Mouse (Mus musculus): ENCODE data around the gene Ncapg. TPM values are rescaled to one million over a fixed set of nuclear protein-coding genes. Genes with fewer than 3 reads are reported as not detected.

Gene Ncapg
- polyA plus RNA-seq, 1 experiment from 2014 or later = 40.5 TPM

- no peaks in the 10 kb centered on the region for H3K27me3 ChIP-seq (replicated peaks)
- WGBS = under 1% methylated on average over 27 of the region's 27 CpGs
- ATAC-seq (ENCODE audit: low FRiP score, low read depth) = peak; percentile 72
- H3K9me3 ChIP-seq = no peaks in the 10 kb centered on the region
- no peaks in the 10 kb centered on the region for H3K36me3 ChIP-seq
- H3K27ac ChIP-seq = peak overlapping the region; percentile 64; the same call in 1 of the 2 replicates
- H3K9ac ChIP-seq = peak overlapping the region; percentile 78
- H3K4me2 ChIP-seq (replicated peaks) = peak overlapping the region; percentile 98
- H3K4me3 ChIP-seq = peak overlapping the region; percentile 61
- H3K4me1 ChIP-seq = peaks cover 4% of the 10 kb centered on the region; the same call in 1 of the 2 replicates
Observed at GRCm38 (mm10) chr5:45669234-45669597, 503 bp upstream of the Ncapg start.

- Histone ChIP-seq H3K27ac (0 out of 2 replicates have a peak overlapping the region, but pooled peaks have one; percentile 16), H3K4me2 (replicated peaks) (peak overlapping the region; percentile 98), H3K9me3 (no peaks in the 10 kb centered on the region), H3K4me1 (peaks cover 4% of the 10 kb centered on the region; the same call in 1 of the 2 replicates), H3K27me3 (replicated peaks) (no peaks in the 10 kb centered on the region), H3K9ac (peak overlapping the region; percentile 71), H3K4me3 (peak overlapping the region; percentile 61), H3K36me3 (0 out of 2 replicates have a peak, but pooled peaks cover 4% of the 10 kb centered on the region)
- ATAC-seq (ENCODE audit: low FRiP score, low read depth) = no peak
- WGBS = under 1% methylated on average over 13 of the region's 13 CpGs
Observed at GRCm38 (mm10) chr5:45670280-45670670, 556 bp downstream of the Ncapg start.

DNA sequence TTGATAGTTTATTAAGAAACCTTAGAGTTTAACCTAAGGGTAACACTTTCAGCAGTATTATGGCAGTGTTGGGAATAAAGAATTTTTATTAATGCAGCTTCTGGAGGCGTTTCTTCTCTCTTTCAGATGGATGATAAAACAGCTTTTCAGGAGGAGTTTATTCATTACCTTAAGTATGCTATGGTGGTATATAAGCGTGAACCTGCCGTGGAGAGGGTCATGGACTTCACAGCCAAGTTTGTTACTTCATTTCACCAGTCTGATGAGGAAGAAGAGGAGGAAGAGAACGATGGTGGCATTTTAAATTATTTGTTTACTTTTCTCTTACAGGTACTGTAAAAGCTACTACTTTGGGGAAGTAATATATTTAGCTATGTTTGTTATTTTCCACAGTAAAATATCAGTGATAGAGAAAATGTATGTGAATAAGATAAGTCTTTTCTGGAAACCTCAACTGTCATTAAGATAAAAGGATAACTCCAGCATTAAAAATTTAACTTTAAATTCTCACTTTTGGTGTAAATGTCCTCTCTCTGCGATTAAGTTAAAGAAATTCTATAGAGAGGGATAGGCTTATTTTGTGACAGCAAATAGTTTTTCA is 1.3 kb downstream of the Ncapg start:
- peaks cover 4% of the 10 kb centered on the region; the same call in 1 of the 2 replicates for H3K4me1 ChIP-seq
- H3K4me3 ChIP-seq = no peak overlapping the region
- H3K9ac ChIP-seq = 0 out of 2 replicates have a peak overlapping the region, but pooled peaks have one; percentile 71
- no peaks in the 10 kb centered on the region for H3K9me3 ChIP-seq
- no peak for ATAC-seq (ENCODE audit: low FRiP score, low read depth)
- 0 out of 2 replicates have a peak, but pooled peaks cover 4% of the 10 kb centered on the region for H3K36me3 ChIP-seq
- H3K27ac ChIP-seq = no peak overlapping the region
- H3K4me2 ChIP-seq (replicated peaks) = peak overlapping the region; percentile 98
- no peaks in the 10 kb centered on the region for H3K27me3 ChIP-seq (replicated peaks)
- 52% methylated on average over 5 of the region's 5 CpGs for WGBS

DNA sequence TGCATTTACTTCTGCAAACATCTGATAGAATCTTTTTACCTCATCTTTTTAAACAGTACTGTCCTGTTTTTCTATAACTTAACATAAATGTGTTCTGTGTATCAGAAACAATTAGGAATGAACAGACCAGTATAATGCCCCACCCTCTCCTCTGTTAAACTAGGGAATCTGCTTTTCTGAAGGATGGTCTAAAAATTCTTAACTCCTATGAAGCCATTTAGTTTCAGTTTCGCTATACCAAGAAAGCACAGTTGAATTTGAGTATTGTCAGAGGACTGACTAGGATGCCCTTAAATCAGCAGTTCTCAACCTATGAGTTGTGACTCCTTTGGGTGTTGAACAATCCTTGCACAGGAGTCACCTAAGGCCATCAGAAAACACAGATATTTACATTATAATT is 5.3 kb downstream of the Ncapg start:
- no peaks in the 10 kb centered on the region for H3K9me3 ChIP-seq
- ATAC-seq (ENCODE audit: low FRiP score, low read depth) = no peak
- H3K4me2 ChIP-seq (replicated peaks) = no peak overlapping the region
- H3K4me1 ChIP-seq = no peaks in the 10 kb centered on the region
- H3K36me3 ChIP-seq = 0 out of 2 replicates have a peak, but pooled peaks cover 7% of the 10 kb centered on the region
- H3K27ac ChIP-seq = no peak overlapping the region
- H3K4me3 ChIP-seq = no peak overlapping the region
- 100% methylated on average over 1 of the region's 1 CpGs for WGBS
- H3K27me3 ChIP-seq (replicated peaks) = no peaks in the 10 kb centered on the region
- no peak overlapping the region for H3K9ac ChIP-seq

DNA sequence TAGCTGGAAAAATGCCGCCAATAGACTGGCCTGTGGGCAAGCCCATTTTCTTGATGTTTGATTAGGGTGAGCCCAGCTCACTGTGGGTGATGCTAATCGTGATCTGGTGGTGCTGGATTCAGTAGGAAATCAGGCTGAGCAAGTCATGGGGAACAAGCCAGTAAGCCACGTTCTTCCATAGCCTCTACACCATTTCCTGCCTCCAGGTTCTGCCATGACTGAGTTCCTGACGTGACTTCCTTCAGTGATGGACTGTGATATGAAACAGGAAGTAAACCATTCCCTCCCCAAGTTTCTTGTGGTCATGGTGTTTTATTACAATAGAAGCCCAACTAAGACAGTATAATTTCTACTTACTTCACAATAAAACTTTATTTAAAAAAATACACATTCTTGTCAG is 7.9 kb downstream of the Ncapg start:
- Histone ChIP-seq H3K27ac (no peak overlapping the region), H3K4me1 (no peaks in the 10 kb centered on the region), H3K4me3 (no peak overlapping the region), H3K27me3 (replicated peaks) (no peaks in the 10 kb centered on the region), H3K9ac (no peak overlapping the region), H3K4me2 (replicated peaks) (no peak overlapping the region), H3K9me3 (no peaks in the 10 kb centered on the region), H3K36me3 (0 out of 2 replicates have a peak, but pooled peaks cover 7% of the 10 kb centered on the region)
- ATAC-seq (ENCODE audit: low FRiP score, low read depth) = no peak
- WGBS = 87% methylated on average over 4 of the region's 4 CpGs

DNA sequence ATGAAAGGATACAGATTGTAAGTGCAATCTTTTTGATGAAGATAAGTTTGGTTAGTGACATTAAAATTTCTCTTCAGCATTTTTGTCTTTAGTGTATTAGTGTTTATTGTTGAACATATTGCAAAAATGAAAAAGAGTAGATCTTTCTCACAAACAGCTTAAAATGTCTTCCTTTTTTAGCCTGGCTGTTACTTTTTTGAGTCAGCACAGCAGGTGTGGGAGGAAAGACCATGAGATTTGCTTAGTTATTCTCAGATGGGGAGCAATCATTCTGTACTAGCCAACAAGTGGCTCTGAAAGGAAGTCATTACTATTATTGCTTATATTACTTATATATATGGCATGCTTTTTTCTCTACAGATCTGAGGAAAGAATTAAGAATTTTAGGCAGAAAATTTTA is 10.2 kb downstream of the Ncapg start:
- H3K36me3 ChIP-seq = peaks cover 14% of the 10 kb centered on the region
- no peak overlapping the region for H3K4me3 ChIP-seq
- no peak for ATAC-seq (ENCODE audit: low FRiP score, low read depth)
- H3K4me2 ChIP-seq (replicated peaks) = no peak overlapping the region
- H3K9me3 ChIP-seq = no peaks in the 10 kb centered on the region
- no peaks in the 10 kb centered on the region for H3K27me3 ChIP-seq (replicated peaks)
- no peak overlapping the region for H3K27ac ChIP-seq
- no peak overlapping the region for H3K9ac ChIP-seq
- no peaks in the 10 kb centered on the region for H3K4me1 ChIP-seq

DNA sequence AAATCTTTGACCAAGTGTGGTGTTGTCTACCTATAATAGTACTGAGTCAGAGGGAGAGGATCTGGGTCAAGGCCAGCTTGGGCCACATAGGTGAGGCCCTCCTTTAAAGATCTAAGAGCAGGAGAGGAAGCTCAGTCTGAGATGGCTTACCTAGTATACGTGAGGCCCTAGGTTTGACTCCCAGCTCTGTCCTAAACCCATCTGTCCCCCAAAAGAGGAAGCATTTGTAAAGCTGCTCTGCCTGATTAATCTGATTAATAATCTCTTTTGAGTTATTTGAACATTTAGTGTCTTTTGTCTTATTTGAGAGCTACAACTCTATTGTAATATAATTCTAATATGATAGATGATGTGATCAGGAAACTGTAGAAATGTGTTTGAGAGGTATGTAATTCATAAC is 13.7 kb downstream of the Ncapg start:
- Histone ChIP-seq H3K9ac (no peak overlapping the region), H3K4me1 (no peaks in the 10 kb centered on the region), H3K9me3 (no peaks in the 10 kb centered on the region), H3K36me3 (peaks cover 7% of the 10 kb centered on the region), H3K4me2 (replicated peaks) (no peak overlapping the region), H3K27me3 (replicated peaks) (no peaks in the 10 kb centered on the region), H3K27ac (no peak overlapping the region), H3K4me3 (no peak overlapping the region)
- WGBS = 94% methylated on average over 1 of the region's 1 CpGs
- ATAC-seq (ENCODE audit: low FRiP score, low read depth) = no peak

DNA sequence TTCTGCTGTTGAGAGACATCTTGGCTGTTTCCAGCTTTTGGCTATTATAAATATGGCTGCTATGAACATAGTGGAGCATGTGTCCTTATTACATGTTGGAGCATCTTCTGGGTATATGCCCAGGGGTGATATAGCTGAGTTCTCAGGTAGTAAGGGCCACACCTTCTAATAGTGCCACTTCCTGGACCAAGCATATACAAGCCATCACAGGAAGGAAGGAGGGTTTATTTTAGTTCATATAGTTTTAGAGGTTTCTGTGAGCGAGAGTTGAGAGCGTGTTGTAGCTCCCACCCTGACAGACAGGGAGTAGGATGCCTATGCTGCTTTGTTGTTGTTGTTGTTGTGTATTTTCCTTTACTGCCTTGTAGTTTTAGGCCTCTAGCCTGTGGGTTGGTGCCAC is 15.5 kb downstream of the Ncapg start:
- ATAC-seq (ENCODE audit: low FRiP score, low read depth) = no peak
- no peak overlapping the region for H3K27ac ChIP-seq
- peaks cover 7% of the 10 kb centered on the region for H3K36me3 ChIP-seq

DNA sequence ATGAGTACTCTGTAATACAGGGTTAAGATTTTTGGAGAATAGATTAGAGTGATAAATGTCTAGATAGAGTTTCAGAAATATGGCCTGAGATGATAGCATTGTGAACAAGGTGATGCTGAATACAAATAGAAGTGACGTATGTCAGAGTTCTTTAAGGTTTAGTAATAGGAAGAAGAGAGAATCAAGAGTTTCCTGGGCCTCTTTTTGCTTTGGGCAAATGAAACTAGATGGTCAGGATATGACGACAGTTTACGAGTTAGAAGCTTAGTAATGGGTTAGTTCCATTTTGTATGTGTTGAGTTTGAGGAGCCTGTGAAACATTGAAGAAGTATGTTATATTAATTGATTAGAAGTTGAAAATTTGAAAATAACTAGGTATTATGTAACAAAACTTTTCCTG is 16.5 kb downstream of the Ncapg start:
- H3K4me3 ChIP-seq = no peak overlapping the region
- H3K36me3 ChIP-seq = peaks cover 7% of the 10 kb centered on the region
- H3K4me1 ChIP-seq = no peaks in the 10 kb centered on the region
- ATAC-seq (ENCODE audit: low FRiP score, low read depth) = no peak
- no peak overlapping the region for H3K4me2 ChIP-seq (replicated peaks)
- no peaks in the 10 kb centered on the region for H3K27me3 ChIP-seq (replicated peaks)
- no peak overlapping the region for H3K9ac ChIP-seq
- no peaks in the 10 kb centered on the region for H3K9me3 ChIP-seq
- H3K27ac ChIP-seq = no peak overlapping the region
- 94% methylated on average over 3 of the region's 3 CpGs for WGBS

More for the DNA sequence above, 15.5 kb downstream of the Ncapg start:
- Histone ChIP-seq H3K4me2 (replicated peaks) (no peak overlapping the region), H3K9ac (no peak overlapping the region), H3K27me3 (replicated peaks) (no peaks in the 10 kb centered on the region), H3K9me3 (no peaks in the 10 kb centered on the region), H3K4me1 (no peaks in the 10 kb centered on the region), H3K4me3 (no peak overlapping the region)
- 97% methylated on average over 2 of the region's 2 CpGs for whole genome bisulfite sequencing

- Histone ChIP-seq H3K4me1 (no peaks in the 10 kb centered on the region), H3K9ac (no peak overlapping the region), H3K36me3 (peaks cover 2% of the 10 kb centered on the region), H3K27me3 (replicated peaks) (no peaks in the 10 kb centered on the region), H3K4me2 (replicated peaks) (no peak overlapping the region), H3K4me3 (no peak overlapping the region), H3K9me3 (no peaks in the 10 kb centered on the region), H3K27ac (no peak overlapping the region)
- no peak for ATAC-seq (ENCODE audit: low FRiP score, low read depth)
- WGBS = 87% methylated on average over 4 of the region's 4 CpGs
Observed at GRCm38 (mm10) chr5:45689152-45689551, 19.4 kb downstream of the Ncapg start.

GRCm38 (mm10) chr5:45690802-45691201 is 21.1 kb downstream of the Ncapg start:
- H3K36me3 ChIP-seq = no peaks in the 10 kb centered on the region
- no peak overlapping the region for H3K4me2 ChIP-seq (replicated peaks)
- 87% methylated on average over 2 of the region's 2 CpGs for WGBS
- ATAC-seq (ENCODE audit: low FRiP score, low read depth) = no peak
- no peaks in the 10 kb centered on the region for H3K4me1 ChIP-seq
- no peak overlapping the region for H3K4me3 ChIP-seq
- H3K9ac ChIP-seq = no peak overlapping the region
- H3K9me3 ChIP-seq = no peaks in the 10 kb centered on the region
- no peak overlapping the region for H3K27ac ChIP-seq
- H3K27me3 ChIP-seq (replicated peaks) = no peaks in the 10 kb centered on the region

GRCm38 (mm10) chr5:45691678-45692077 is 22.0 kb downstream of the Ncapg start:
- Histone ChIP-seq H3K27ac (no peak overlapping the region), H3K4me2 (replicated peaks) (no peak overlapping the region), H3K27me3 (replicated peaks) (no peaks in the 10 kb centered on the region), H3K4me3 (no peak overlapping the region), H3K36me3 (no peaks in the 10 kb centered on the region), H3K9me3 (no peaks in the 10 kb centered on the region), H3K9ac (no peak overlapping the region), H3K4me1 (no peaks in the 10 kb centered on the region)
- WGBS = 88% methylated on average over 6 of the region's 6 CpGs
- no peak for ATAC-seq (ENCODE audit: low FRiP score, low read depth)

- no peaks in the 10 kb centered on the region for H3K4me1 ChIP-seq
- ATAC-seq (ENCODE audit: low FRiP score, low read depth) = no peak
- H3K9me3 ChIP-seq = no peaks in the 10 kb centered on the region
- peaks cover 3% of the 10 kb centered on the region; the same call in 1 of the 2 replicates for H3K36me3 ChIP-seq
- H3K4me3 ChIP-seq = no peak overlapping the region
- 90% methylated on average over 2 of the region's 2 CpGs for WGBS
- no peak overlapping the region for H3K27ac ChIP-seq
- no peaks in the 10 kb centered on the region for H3K27me3 ChIP-seq (replicated peaks)
- no peak overlapping the region for H3K4me2 ChIP-seq (replicated peaks)
- H3K9ac ChIP-seq = no peak overlapping the region
Observed at GRCm38 (mm10) chr5:45706811-45707210, 37.1 kb downstream of the Ncapg start.

All from neural tube, embryonic 12.5 days (tissue).